Mouse (Mus musculus) adrenal gland, postnatal 4 days (tissue): ENCODE results near the gene Lhx2. TPM values are rescaled to one million over a fixed set of nuclear protein-coding genes. Genes with fewer than 3 reads are reported as not detected.

ENCODE experiments used
- DNase-seq, 2 experiments: peaks; one replicate each; pipeline ENCODE4 v3.0.0; 2021 to 2022; ENCODE audit warnings: low spot score in 2 of 2, mixed read lengths in 2 of 2
- total RNA-seq, 2 experiments: library from RNA; stranded (reverse); gene quantifications; 2 replicates each; pipeline ENCODE4 v1.2.3; 2021

Lhx2 gene
- total RNA-seq, 2 experiments from 2014 or later = 0.39 to 1.2 TPM

DNA sequence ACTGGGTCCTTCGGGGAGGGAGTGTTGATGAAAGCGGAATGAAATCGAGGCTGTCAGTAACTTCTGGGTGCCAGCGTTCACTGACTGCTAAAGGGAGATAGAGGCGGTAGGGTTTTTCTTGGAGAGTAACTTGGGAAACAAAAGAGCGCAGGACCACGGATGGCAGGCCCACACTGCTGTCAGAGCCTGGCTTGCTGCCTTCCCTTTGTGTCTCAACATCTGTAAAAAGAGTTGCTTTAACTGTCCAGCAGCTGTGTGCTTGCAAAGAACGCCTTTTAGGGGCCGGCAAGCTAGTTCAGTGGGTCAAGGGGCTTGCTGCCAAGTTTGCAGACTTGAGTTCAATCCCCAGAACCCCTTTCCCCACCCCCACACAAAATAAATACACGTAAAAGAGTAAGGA, 20.1 kb downstream of the Lhx2 start:
- no peak for DNase-seq

DNA sequence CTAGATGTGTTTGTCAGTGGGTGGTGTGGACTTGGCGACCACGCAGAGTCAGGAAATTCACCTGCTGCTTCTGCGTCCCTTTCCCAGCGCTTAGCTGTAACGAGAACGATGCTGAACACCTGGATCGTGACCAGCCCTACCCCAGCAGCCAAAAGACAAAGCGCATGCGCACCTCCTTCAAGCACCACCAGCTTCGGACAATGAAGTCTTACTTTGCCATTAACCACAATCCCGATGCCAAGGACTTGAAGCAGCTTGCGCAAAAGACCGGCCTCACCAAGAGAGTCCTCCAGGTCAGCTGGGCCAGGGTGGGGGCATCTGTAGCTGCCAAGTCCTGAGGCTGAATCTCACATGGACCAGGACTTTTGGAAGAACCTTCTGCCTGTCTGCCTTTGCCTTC, 20.7 kb downstream of the Lhx2 start:
- no peak for DNase-seq

- DNase-seq = no peak
Observed at GRCm38 (mm10) chr2:38366222-38366621, 27.1 kb downstream of the Lhx2 start.

DNA sequence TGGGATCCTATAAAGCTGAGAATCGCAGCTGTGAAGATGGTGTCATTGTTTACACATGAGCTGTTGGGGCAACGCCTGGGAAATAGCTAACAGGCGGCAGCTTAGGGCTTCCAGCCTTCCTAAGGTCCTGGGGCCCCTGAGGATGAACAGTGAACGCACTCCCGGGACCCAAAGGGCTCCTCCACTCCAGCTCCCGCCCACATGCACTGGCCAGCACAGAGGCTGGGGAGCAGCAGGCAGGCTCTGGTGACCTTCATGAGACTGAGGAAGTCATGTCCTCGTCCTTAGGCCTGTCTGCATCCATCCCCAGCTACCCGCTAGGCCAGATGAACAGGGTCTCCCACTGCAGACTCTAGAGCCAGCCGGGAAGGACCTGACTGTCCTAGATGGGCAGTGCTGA, 27.9 kb downstream of the Lhx2 start:
- DNase-seq = no peak

DNA sequence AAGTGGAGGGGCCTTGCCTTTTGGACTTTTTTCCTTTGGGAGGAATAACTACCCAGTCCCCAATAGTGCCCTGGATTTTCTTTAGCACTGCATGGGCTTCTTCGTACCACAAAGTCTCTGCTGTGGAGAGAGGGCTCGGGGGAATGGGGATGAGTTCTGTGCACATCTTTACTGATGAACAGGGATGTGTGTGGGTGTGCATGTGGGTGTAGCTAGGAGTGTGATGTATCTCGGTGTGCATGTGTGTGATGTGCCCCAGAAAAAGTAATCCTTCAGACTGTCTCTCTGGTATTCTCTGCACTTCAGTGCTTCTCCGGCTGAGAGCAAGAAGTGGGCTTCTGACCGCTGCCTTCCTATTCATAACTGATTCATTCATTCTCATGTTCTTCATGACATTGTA, 28.8 kb downstream of the Lhx2 start:
- no peak for DNase-seq

DNA sequence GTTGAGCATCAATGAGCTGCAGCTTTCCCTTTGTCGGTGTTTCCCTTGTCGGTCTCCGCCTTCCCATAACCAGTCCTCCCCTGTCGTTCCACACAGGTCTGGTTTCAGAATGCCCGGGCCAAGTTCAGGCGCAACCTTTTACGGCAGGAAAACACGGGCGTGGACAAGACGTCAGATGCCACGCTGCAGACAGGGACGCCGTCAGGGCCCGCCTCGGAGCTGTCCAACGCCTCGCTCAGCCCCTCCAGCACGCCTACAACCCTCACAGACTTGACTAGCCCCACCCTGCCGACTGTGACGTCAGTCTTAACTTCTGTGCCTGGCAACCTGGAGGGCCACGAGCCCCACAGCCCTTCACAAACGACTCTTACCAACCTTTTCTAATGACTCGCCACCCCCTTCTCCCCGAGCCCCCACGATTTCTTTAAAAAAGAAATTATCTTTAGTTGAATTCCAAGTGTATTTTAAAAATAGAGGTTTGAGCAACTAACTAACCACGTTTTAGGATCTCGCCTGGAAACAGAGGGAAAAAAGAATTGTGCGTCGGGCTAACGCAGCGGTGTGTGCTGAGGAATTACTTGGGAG, 29.8 kb downstream of the Lhx2 start:
- DNase-seq = no peak

GRCm38 (mm10) chr2:38375606-38376304, 36.7 kb downstream of the Lhx2 start:
- no peak for DNase-seq

GRCm38 (mm10) chr2:38377254-38377653, 38.2 kb downstream of the Lhx2 start:
- no peak for DNase-seq

DNA sequence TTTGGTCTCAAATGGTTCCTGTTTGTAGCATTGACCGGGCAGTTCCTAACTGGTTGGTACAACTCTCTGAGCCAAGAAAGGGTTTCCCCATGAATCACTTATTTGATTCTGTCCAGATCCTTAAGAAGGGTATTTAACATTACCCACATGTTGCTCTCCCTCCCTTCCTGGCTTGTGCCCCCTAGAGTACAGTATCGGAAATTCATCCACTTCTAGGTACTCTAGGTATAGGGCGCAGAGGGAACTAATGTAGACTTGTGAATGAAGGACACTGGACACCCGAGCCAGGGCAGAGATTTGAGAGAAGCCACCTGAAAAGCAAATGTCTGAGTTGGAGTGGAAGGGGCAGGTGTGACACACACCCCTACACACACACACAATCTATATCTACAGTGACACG, 39.3 kb downstream of the Lhx2 start:
- DNase-seq = no peak

- DNase-seq = no peak
Observed at GRCm38 (mm10) chr2:38378849-38379545, 39.9 kb downstream of the Lhx2 start.

DNA sequence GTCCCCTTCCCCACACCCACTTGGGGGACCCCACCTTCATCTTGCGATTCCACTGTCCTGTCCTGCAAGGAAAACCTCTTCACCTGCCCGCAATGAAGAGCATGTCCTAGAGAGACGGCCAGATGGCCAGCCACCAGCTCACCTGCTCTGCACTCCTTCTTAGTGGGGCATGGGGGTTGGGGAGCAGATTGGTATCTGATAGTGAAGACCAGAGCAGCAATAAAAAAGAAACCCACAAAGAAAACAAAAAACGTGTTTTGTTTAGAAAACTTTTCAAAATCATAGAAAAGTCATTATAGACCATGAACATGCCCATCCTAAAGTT, 40.4 kb downstream of the Lhx2 start:
- DNase-seq = no peak

DNA sequence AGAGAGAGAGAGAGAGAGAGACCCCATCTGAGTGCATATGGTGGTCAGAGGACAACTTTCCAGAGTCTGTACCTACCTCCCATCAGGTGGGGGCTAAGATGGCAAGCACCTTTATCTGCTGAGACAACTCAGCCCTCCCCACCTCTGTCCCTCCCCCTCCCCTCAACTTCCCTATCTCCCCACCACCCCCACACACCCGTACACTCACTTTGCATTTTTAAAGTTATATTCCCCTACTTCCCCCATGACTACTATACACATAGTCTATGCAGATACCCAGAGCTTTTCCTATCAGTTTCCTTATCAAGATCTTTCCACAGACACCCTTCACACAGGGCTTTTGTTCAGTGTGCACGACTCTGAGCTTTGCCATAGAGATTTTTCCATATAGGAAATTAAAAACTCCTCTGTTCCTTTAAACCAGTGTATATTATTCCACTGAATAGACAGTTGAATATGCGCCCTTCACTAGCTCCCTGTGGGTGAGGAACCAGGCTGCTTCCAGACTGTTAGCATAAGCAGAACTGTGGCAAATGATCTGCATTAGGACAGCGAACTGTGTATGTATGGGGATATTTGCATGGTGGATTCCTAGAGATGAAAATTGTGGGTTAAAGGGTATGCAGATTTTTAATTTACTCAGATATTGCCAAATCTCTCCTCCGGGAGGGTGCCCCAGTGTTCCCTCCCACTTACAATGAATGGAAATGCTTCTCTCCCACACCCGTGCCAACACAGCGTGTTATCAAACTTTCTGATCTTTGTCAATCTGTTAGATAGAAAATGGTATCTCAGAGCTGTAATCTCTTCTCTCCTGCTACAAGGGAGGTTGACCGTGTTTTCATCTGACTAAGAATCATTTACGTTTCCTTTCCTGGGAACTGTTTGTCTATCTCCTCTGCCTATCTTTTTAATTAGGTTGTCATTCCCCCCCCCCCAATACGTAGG, 41.3 kb downstream of the Lhx2 start:
- no peak for DNase-seq

DNA sequence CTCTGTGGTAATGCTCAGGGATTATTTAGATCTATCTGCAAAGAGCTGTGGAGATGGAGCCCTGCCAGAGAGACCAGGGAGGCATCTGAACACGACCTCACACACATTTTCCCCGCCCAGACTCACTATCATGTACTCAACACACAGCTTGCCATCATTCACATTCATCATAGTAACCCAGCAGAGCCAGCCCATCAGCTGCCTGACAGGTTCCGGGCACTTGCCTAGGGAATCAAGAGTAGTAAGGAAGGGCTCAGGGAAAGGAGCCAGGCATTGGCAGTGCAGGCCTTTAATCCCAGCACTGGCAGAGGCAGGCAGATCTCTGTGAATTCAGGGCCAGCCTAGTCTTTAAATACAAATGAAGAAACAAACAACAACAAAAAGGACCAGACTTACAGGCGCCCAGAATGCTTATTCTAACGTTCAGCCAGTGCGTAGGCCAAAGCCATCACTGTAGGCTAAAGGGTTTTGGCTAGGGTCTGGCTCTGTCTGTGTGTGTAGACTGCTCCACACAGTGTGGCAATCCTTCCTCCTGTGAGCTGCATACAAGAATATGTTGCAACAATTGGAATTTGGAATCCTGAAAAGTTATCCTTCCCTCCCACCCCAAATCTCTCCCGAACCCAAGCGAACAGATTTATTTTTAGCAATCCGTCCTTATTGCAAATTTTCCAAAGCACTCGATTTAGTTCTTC, 48.6 kb downstream of the Lhx2 start:
- no peak for DNase-seq

GRCm38 (mm10) chr2:38394977-38395868, 56.1 kb downstream of the Lhx2 start:
- no peak for DNase-seq

DNA sequence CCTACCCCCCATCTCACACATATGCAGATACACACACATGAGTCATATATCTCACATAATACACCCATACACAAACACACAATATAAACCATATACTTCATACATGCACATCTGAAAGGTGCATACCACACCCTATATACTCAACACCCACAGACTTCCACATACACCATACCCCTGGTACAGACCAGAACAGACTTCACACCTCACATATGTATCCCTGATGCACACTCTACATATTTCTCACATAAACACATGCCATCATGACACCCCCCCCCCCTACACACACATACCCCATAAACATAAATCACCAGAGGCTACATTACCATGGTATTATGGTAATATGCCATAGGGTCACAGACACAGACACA, 56.8 kb downstream of the Lhx2 start:
- DNase-seq = no peak

- DNase-seq = no peak
Observed at GRCm38 (mm10) chr2:38397306-38397705, 58.2 kb downstream of the Lhx2 start.

GRCm38 (mm10) chr2:38397882-38398281, 58.8 kb downstream of the Lhx2 start:
- no peak for DNase-seq

DNA sequence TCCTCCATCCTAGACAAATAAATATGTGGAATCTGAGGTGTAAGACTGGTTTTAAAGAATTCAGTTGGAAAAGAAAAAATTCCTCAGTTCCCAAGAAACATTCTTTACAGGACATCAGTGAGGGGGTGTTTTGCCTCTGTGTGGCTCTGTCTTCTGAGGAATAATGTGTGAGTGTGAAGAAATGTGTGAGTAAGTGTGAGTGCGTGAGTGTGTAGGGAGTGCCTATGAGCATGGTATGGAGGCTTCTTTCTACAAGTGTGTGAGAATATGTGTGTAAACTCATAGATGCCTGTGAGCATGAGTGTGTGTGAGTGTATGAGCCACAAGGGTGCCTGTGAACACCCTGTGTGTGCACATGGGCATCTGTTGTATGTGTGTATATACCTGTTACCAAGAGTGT, 63.5 kb downstream of the Lhx2 start:
- DNase-seq = no peak

DNA sequence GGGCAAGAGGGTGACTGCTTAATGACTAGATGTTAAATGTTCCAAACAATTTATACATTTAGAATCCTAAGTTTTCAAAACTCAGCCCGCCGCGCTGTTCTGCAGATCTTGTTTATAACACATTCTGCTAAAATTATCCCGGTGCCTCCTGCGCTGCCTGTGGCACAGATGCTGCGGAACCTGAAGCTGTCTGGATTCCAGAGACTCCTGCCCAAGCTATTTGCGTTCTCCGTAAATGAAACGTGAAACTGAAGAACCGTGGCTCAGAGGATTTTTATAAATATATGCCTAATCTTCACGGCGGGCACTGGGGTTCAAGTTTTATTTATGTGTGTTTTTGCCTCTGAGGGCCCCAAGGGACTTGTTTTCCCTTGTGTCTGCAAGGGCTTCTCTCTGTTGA, 64.2 kb downstream of the Lhx2 start:
- DNase-seq = no peak

- no peak for DNase-seq
Observed at GRCm38 (mm10) chr2:38404007-38404596, 65.0 kb downstream of the Lhx2 start.
